Mouse (Mus musculus): ENCODE measurements around the gene Nrd1.

DNA sequence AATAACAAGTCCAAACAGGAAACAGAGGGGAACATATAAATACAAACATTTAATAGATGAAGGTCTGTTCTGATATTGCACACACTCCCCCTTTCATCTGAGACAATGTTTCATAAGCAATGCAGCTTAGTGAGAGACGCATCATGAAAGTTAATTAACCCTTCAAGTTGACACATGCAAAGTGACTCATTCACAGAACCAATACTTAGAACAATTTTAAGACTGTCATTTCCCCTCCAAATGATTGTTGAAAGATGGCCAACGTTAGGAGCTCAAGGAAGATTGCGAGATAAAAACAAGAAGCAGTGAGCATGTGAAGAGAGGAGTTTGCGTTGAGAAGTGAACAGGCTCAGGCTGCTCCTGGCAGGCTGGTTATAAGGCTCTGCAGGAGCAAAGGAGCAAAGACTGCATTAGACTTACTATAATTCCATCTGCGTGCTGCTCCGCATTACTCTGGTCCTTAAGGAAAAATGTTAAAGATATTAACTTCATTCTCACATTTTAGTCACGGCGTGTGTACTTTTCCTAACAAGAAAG lies 90.9 kb downstream of the Nrd1 start:
- TF ChIP-seq GATA1 (IDR thresholded peaks at IDR 0.05; ENCODE audit: borderline replicate concordance, low read length) = no peak
- no peak for TF ChIP-seq FLI1 (IDR thresholded peaks at IDR 0.05; ENCODE audit: low read length)

Measured in megakaryocyte, embryonic 14.5 days (primary cell).